Mouse (Mus musculus) megakaryocyte, embryonic 14.5 days (primary cell): ENCODE results near the gene Ppp1r35. TPM values are rescaled to one million over a fixed set of nuclear protein-coding genes. Genes with fewer than 3 reads are reported as not detected.

Source experiments
- H3K27me3 ChIP-seq: replicated peaks from 2 replicates; pipeline ENCODE3; 2012; ENCODE audit warnings: inconsistent platforms
- H3K36me3 ChIP-seq: replicated peaks from 2 replicates; pipeline ENCODE3; 2012; ENCODE audit warnings: low read length, inconsistent platforms, mixed read lengths
- H3K4me1 ChIP-seq: 2 replicates; pipeline ENCODE4 v1.6.1; 2012; ENCODE audit warnings: inconsistent platforms
- H3K4me3 ChIP-seq: replicated peaks from 2 replicates; pipeline ENCODE3; 2012; ENCODE audit warnings: moderate library complexity, mild to moderate bottlenecking, inconsistent platforms
- H3K9me3 ChIP-seq: 2 replicates; pipeline ENCODE4 v1.6.1; 2012; ENCODE audit warnings: inconsistent platforms
- FLI1 ChIP-seq: IDR thresholded peaks from 2 replicates; pipeline ENCODE4 v1.6.1; 2012; ENCODE audit warnings: low read length, inconsistent platforms, mixed read lengths
- GATA1 ChIP-seq: IDR thresholded peaks from 3 replicates; pipeline ENCODE4 v1.6.1; 2012; ENCODE audit warnings: mixed read lengths, low read length, inconsistent platforms, borderline replicate concordance
- polyA plus RNA-seq: library from polyadenylated mRNA; stranded (reverse); fragments of >175 nt; gene quantifications from 2 replicates; pipeline ENCODE4 v1.2.3, GENCODE M21; 2012; ENCODE audit warnings: low replicate concordance; ENCODE audit not compliant: insufficient read depth

Gene Ppp1r35
- polyA plus RNA-seq, 1 experiment = 104 TPM

DNA sequence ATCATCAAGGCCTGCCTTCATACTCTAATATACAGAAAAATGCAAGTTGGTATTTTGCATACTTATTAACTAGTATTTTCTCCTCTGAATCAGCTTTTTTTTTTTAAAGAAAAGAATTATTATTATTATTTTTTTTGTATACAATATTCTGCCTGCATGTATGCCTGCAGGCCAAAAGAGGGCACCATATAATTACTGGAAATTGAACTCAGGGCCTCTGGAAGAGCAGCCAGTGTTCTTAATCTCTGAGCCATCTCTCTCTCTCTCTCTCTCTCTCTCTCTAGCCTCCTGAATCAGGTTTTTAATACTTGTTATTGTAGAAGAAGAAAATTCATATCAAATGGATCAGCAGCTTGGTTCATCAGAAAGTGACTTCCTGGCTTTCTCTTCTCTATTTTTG, 12.9 kb downstream of the Ppp1r35 start:
- TF ChIP-seq FLI1 (no peak), GATA1 (no peak)
- no peak overlapping the region for H3K4me3 ChIP-seq

DNA sequence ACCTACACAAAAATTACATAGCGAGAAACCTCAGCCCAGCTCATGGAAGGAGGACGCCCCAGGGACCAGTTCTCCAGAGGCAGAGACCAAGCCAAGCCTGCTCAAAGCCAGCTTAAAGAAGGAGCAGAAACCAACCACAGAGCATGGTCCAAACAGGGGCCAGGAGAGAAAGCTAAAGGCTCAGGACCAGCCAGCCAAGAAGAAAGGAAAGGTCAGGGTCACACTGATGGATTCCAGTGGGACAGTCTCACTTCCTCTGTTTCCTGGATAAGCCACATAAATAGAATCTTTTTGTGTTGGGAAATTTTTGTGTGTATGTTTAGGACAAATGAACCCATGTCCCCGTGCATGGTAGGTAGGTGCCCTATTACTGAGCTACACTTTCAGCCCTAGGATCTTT, 18.0 kb downstream of the Ppp1r35 start:
- H3K4me3 ChIP-seq = no peak overlapping the region
- no peaks in the 10 kb centered on the region for H3K9me3 ChIP-seq
- peaks cover 10% of the 10 kb centered on the region; the same call in 1 of the 2 replicates for H3K4me1 ChIP-seq
- TF ChIP-seq GATA1 (no peak), FLI1 (no peak)
- H3K36me3 ChIP-seq = no peaks in the 10 kb centered on the region
- no peaks in the 10 kb centered on the region for H3K27me3 ChIP-seq

More for the DNA sequence above, 12.9 kb downstream of the Ppp1r35 start:
- Histone ChIP-seq H3K36me3 (no peaks in the 10 kb centered on the region), H3K9me3 (no peaks in the 10 kb centered on the region), H3K27me3 (no peaks in the 10 kb centered on the region), H3K4me1 (peaks cover 10% of the 10 kb centered on the region)

DNA sequence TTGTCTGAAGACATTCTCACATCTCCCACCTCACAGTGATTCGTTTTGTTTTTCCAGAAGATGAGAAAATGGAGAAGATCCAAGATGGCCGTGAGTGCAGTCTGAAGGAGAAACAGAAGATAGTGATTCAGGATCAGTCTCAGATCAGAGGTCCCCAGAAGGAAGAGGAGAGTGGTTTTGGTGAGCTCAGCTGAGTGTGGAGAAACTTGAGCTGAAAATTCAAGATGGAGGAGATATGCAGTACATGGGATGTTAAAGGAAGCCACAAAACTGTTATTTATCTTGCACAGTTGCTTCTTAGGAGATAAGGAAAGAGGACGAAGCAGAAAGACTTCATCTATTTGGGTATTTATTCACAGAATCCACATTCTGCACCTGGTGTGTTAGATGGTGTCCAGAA, 22.3 kb downstream of the Ppp1r35 start:
- Histone ChIP-seq H3K27me3 (peaks cover 5% of the 10 kb centered on the region), H3K4me3 (no peak overlapping the region), H3K36me3 (no peaks in the 10 kb centered on the region), H3K4me1 (peaks cover 10% of the 10 kb centered on the region; the same call in 1 of the 2 replicates), H3K9me3 (no peaks in the 10 kb centered on the region)
- no peak for TF ChIP-seq GATA1
- TF ChIP-seq FLI1 = no peak

DNA sequence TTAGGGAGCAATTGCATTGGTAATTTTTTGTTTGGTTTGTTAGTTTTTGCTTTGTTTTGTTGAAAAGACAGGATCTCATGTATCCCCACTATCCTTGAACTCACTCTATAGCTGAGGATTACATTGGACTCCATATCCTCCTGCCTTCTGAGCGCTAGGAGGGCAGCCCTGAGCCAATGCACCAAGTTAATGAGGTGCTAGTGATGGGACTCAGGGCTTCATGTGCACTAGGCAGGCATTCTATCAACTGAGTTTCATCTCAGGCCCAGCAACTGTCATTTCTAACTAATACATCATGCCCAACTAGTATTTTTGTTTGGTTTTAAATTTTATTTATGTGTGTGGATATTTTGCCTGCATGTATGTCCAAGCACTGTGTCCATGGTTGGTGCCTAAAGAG, 27.5 kb downstream of the Ppp1r35 start:
- no peaks in the 10 kb centered on the region for H3K9me3 ChIP-seq
- TF ChIP-seq GATA1 = no peak
- no peak for TF ChIP-seq FLI1
- no peaks in the 10 kb centered on the region for H3K36me3 ChIP-seq
- H3K27me3 ChIP-seq = peaks cover 5% of the 10 kb centered on the region
- H3K4me1 ChIP-seq = no peaks in the 10 kb centered on the region
- no peak overlapping the region for H3K4me3 ChIP-seq

DNA sequence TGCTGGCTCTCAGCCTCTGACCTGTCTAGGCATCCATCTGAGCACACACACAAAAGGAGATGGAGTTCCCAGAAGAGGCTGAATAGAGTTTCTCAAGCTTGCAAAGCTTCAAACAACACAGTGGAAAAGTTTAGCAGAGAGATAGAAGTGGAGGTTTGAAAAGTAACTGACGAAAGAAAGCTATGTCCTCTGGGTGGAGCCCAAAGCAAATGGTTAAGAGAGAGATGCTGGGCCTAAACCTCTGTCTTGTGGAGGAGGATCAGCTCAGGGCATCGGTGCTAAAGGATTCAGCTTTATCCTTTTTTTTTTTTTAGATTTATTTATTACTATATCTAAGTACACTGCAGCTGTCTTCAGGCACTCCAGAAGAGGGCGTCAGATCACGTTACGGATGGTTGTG, 29.7 kb downstream of the Ppp1r35 start:
- Histone ChIP-seq H3K27me3 (peaks cover 3% of the 10 kb centered on the region), H3K36me3 (no peaks in the 10 kb centered on the region), H3K4me3 (no peak overlapping the region), H3K4me1 (no peaks in the 10 kb centered on the region), H3K9me3 (no peaks in the 10 kb centered on the region)
- no peak for TF ChIP-seq GATA1
- TF ChIP-seq FLI1 = no peak

DNA sequence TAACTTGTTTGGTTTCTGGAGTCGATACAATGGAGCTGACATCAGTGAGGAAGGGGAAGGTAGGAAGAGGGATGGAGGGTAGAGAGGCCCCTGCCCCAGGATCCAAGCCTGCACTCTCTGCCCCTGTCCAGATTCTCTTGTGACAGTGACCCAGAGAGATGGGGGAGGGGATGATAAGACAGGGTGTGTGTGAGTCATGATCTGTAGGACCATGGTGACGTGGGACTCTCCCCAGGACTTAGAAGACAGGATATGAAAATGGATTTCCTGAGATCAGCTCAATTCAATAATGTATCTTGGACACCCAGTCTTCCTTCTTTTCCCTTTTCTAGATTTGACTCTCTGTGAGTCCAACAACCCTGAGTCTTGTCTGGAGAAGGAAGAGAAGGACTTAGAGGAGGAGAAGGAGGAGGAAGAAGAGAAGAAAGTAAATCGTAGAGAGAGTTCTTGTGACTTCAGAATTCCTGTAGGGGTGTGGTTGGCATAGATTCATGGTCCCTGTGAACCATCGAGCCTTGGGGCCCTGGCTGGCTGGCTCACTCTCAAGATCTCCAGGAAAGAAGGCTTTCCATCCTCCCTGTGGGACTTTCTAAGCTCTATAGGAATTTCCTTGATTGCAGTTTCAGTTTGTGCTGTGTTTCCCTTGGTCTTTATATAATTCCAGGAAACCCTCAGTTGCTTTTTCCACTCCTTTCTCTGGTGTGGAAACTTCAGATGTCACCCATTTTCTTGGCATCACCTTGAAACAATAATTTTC, 39.0 kb downstream of the Ppp1r35 start:
- Histone ChIP-seq H3K4me3 (no peak overlapping the region), H3K27me3 (peaks cover 2% of the 10 kb centered on the region), H3K36me3 (no peaks in the 10 kb centered on the region), H3K9me3 (0 out of 2 replicates have a peak, but pooled peaks cover 5% of the 10 kb centered on the region), H3K4me1 (peaks cover 4% of the 10 kb centered on the region; the same call in 1 of the 2 replicates)
- TF ChIP-seq FLI1 = no peak
- no peak for TF ChIP-seq GATA1

DNA sequence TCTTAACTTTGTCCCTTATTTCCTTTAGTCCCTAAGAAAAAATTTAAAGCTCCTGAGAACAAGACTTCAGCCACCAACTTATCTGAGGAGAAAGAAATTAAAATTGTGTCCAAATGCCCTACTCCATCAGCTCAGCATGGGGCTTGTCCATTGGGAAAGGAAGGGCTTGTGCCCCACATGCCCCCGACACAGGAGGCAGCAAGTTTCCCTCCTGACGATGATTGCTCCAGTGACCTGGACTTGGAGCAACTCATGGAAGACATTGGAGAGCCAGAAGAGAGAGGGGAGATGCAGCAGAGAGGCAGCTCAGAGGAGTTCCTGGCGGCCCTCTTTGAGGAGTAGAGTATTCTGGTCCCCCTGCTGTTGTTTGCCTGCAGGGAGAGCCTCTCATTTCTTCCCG, 43.5 kb downstream of the Ppp1r35 start:
- no peak overlapping the region for H3K4me3 ChIP-seq
- peaks cover 4% of the 10 kb centered on the region for H3K27me3 ChIP-seq
- TF ChIP-seq GATA1 = no peak
- no peak for TF ChIP-seq FLI1
- peaks cover 7% of the 10 kb centered on the region; the same call in 1 of the 2 replicates for H3K4me1 ChIP-seq
- no peaks in the 10 kb centered on the region for H3K36me3 ChIP-seq
- no peaks in the 10 kb centered on the region for H3K9me3 ChIP-seq

DNA sequence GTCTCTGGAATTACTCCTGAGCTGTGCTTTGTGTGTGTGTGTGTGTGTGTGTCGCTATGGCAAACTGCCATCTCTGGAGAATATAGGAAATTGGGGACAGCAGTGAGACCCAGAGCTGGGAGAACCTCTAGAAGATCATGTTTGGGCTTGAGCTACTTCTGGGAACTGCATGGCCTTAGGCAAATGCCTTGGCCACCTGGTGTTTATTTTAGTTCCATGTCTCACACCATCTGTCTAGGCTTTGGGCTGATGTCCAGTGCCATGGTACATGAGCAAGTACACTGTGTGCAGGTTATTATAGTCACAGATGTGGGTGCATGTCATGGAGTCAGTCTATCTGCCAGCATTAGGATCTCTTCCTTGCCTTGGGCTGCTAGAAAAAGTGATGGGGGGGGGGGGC, 44.0 kb downstream of the Ppp1r35 start:
- Histone ChIP-seq H3K4me1 (0 out of 2 replicates have a peak, but pooled peaks cover 3% of the 10 kb centered on the region), H3K27me3 (peaks cover 4% of the 10 kb centered on the region), H3K9me3 (no peaks in the 10 kb centered on the region), H3K4me3 (no peak overlapping the region), H3K36me3 (no peaks in the 10 kb centered on the region)
- no peak for TF ChIP-seq GATA1
- TF ChIP-seq FLI1 = no peak

DNA sequence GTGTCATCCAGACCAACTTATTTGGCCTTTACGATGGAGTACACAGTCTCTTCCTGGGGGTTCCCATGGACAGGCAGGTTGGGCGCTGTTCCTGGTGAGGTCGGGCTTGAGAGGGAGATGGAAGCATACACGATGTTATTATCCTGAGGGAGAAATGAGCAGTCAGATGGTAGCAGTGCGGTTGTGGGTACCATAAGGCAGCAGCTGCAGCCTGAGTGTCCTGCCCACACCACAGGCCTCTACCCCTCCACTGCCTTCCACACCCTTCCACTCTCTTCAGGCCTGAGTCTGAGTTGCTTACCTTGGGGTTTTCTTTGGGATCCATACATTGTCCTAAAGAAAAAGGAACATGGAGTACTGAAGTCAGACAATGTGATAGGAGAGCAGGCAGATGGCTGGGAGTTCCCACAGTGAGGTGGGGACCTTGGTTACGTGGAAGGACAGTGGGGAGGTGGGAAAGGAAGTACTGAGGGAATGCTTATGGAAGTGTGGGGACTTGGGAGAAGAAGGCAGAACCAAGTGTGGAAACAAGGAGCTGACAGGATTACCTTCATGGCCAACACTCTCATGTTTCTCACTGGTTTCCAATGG, 44.9 kb downstream of the Ppp1r35 start:
- H3K4me1 ChIP-seq = peaks cover 3% of the 10 kb centered on the region; the same call in 1 of the 2 replicates
- peaks cover 4% of the 10 kb centered on the region for H3K27me3 ChIP-seq
- H3K4me3 ChIP-seq = peak overlapping the region; percentile 65
- no peaks in the 10 kb centered on the region for H3K9me3 ChIP-seq
- TF ChIP-seq GATA1 (no peak), FLI1 (no peak)
- no peaks in the 10 kb centered on the region for H3K36me3 ChIP-seq

DNA sequence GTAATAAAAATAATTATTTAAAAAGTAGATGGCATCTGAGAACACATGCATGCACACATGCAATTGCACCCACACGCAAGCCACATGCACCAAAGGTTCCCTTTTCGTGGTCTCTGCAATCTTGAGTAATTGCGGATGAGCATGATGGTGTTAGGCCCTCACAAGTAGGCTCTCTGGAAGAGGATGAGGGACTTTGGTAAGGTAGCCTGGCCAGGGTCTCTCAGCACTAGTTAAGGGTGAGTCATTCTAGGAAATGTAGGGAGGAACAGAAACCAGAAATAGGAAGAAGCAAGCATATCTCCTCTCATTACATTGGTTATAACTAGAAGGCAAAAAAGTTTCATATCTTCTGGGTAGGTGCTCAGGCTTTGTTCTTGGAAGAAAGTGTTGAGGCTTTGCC, 46.4 kb downstream of the Ppp1r35 start:
- peaks cover 14% of the 10 kb centered on the region for H3K4me1 ChIP-seq

More for the DNA sequence above, 46.4 kb downstream of the Ppp1r35 start:
- H3K9me3 ChIP-seq = no peaks in the 10 kb centered on the region
- no peaks in the 10 kb centered on the region for H3K36me3 ChIP-seq
- H3K4me3 ChIP-seq = no peak overlapping the region
- TF ChIP-seq FLI1 = no peak
- no peak for TF ChIP-seq GATA1
- H3K27me3 ChIP-seq = peaks cover 3% of the 10 kb centered on the region
